Mouse (Mus musculus): ENCODE results near the gene Bptf.

GRCm38 (mm10) chr11:107113881-107114557 is 17.9 kb downstream of the Bptf start:
- TF ChIP-seq CTCF (IDR thresholded peaks at IDR 0.05; ENCODE audit: borderline replicate concordance, extremely low read depth, insufficient read depth, insufficient read length): no peak
- TF ChIP-seq POLR2A (IDR thresholded peaks at IDR 0.05; ENCODE audit: borderline replicate concordance, extremely low read depth, insufficient read depth, insufficient read length, poor library complexity, severe bottlenecking): no peak

All from brain, embryonic 14.5 days (tissue).